Mouse (Mus musculus): ENCODE measurements around the gene Rpl7l1.

- TF ChIP-seq CTCF (IDR thresholded peaks at IDR 0.05), result no peak
- TF ChIP-seq EP300 (IDR thresholded peaks at IDR 0.05), result no peak
These were observed 47.2 kb downstream of the Rpl7l1 start for GRCm38 (mm10) chr17:46735287-46735686.
